Mouse (Mus musculus) limb, embryonic 10.5 days (tissue): ENCODE data around the gene Gm44. TPM values are rescaled to one million over a fixed set of nuclear protein-coding genes. Genes with fewer than 3 reads are reported as not detected.
"Not testable (repeated sequence)": the region's sequence is repeated elsewhere in the genome, so short reads cannot be mapped to it uniquely, and the experiment has no call there.

Source experiments
- DNase-seq: peaks from one replicate; pipeline ENCODE4 v3.0.0-alpha.2; 2017; ENCODE audit warnings: low spot score
- H3K27ac ChIP-seq: fragments of 300-500 bp; sonication (generic); 2 replicates; pipeline ENCODE4 v1.5.1; 2016; ENCODE audit warnings: mild to moderate bottlenecking
- H3K27me3 ChIP-seq: fragments of 300-500 bp; sonication (generic); 2 replicates; pipeline ENCODE4 v1.6.1; 2016; ENCODE audit warnings: low read depth, mild to moderate bottlenecking; ENCODE audit not compliant: poor library complexity, severe bottlenecking
- H3K36me3 ChIP-seq: fragments of 300-500 bp; sonication (generic); 2 replicates; pipeline ENCODE4 v1.6.1; 2016; ENCODE audit warnings: mild to moderate bottlenecking, moderate library complexity
- H3K4me1 ChIP-seq: fragments of 300-500 bp; sonication (generic); 2 replicates; pipeline ENCODE4 v1.6.1; 2016
- H3K4me3 ChIP-seq: fragments of 300-500 bp; sonication (generic); 2 replicates; pipeline ENCODE4 v1.5.1; 2016; ENCODE audit warnings: mild to moderate bottlenecking, moderate library complexity
- H3K9me3 ChIP-seq: fragments of 300-500 bp; sonication (generic); replicated peaks from 2 replicates; pipeline ENCODE4 v1.6.1; 2016; ENCODE audit warnings: mild to moderate bottlenecking
- WGBS: fragments of 180-500 bp; shearing (Covaris S2); methylation state at CpG from one replicate; pipeline ENCODE4 v1.1.7; 2016; 5-methylcytosine and 5-hydroxymethylcytosine counted together
- polyA plus RNA-seq: library from polyadenylated mRNA; unstranded; fragments of >200 nt; fragmentation: Nextera tagmentation; extraction: Ambion mirVana; gene quantifications from 2 replicates; pipeline ENCODE4 v1.2.1, GENCODE M21; 2016

Gm44 gene
- polyA plus RNA-seq: not detected in 2 replicates

DNA sequence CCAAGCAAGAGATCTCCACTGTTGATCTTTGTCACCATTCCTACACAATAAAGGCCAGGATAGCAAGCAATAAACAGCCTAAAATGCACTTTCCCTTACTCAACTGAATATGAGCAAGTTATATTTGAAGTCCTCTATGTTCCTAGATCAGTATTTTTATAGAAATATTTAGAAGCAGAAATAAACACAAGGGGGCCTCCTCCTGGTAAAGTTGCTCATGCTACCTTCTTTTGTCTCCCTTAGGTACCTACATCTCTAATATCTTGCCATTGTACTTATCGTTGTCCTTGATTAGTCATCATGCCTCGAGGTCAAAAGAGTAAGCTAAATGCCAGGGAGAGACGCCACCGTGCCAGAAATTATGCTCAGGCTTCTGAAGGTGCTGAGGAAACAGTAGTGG, at the start of gene Gm44:
Gm44 (plus strand) TSS at position 301 of the 400 bp plus-strand sequence.
- no peaks in the 10 kb centered on the region for H3K4me1 ChIP-seq
- no peaks in the 10 kb centered on the region for H3K36me3 ChIP-seq
- H3K27ac ChIP-seq: no peak within 1 kb of the TSS
- no peak within 1 kb of the TSS for H3K4me3 ChIP-seq
- H3K27me3 ChIP-seq: no peaks in the 10 kb centered on the region
- DNase-seq: no peak
- WGBS: 91% methylated on average over 4 of the region's 4 CpGs
- H3K9me3 ChIP-seq: no peaks in the 10 kb centered on the region

DNA sequence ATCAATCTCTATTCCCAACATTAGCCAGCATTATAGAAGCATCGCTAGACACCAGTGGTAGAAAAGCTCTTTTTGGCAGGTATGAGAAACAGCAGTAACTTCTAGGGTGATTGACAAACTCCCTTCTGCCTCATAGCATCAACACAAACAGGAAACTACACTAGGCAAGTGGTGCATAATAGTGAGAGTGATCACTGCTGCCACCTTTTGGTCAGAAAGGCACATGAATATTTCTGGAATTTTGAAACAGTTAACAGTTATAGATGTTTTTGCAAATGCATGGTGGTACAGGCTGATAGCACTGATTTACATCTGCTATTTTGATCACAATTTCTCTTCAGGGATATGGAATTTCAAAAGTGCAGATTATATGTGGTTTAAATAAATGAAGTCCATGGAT, 36.0 kb downstream of the Gm44 start:
- no peaks in the 10 kb centered on the region for H3K4me1 ChIP-seq
- no peak overlapping the region for H3K4me3 ChIP-seq
- H3K36me3 ChIP-seq: no peaks in the 10 kb centered on the region
- no peak for DNase-seq
- WGBS: 67% methylated on average over 1 of the region's 1 CpGs
- H3K27ac ChIP-seq: no peak overlapping the region
- no peaks in the 10 kb centered on the region for H3K9me3 ChIP-seq
- no peaks in the 10 kb centered on the region for H3K27me3 ChIP-seq

GRCm38 (mm10) chrX:90938211-90938610, 46.3 kb downstream of the Gm44 start:
- not testable (repeated sequence) for H3K27ac ChIP-seq, H3K27me3 ChIP-seq, H3K36me3 ChIP-seq, DNase-seq, H3K4me3 ChIP-seq, H3K9me3 ChIP-seq, H3K4me1 ChIP-seq
- 80% methylated on average over 2 of the region's 2 CpGs for WGBS
